Mouse (Mus musculus) c-Kit-positive CD71-positive TER-119-negative erythroid progenitor cells, embryonic 14.5 days (primary cell): ENCODE results near the gene Spred3.
"Not testable (repeated sequence)": the region's sequence is repeated elsewhere in the genome, so short reads cannot be mapped to it uniquely, and the experiment has no call there.

Source experiments
- DNase-seq: peaks from one replicate; pipeline ENCODE4 v3.0.0-alpha.2; 2013; ENCODE audit warnings: low read depth

Gene Spred3

GRCm38 (mm10) chr7:29168791-29169230, 1.4 kb downstream of the Spred3 start:
- DNase-seq: no peak

- DNase-seq: no peak
Observed at GRCm38 (mm10) chr7:29168121-29168695, 2.0 kb downstream of the Spred3 start.

- DNase-seq: no peak
Observed at GRCm38 (mm10) chr7:29167656-29168055, 2.6 kb downstream of the Spred3 start.

GRCm38 (mm10) chr7:29162750-29163525, 7.3 kb downstream of the Spred3 start:
- no peak for DNase-seq

- no peak for DNase-seq
Observed at GRCm38 (mm10) chr7:29162294-29162693, 7.9 kb downstream of the Spred3 start.

GRCm38 (mm10) chr7:29158264-29158663, 11.9 kb downstream of the Spred3 start:
- DNase-seq: no peak

GRCm38 (mm10) chr7:29155838-29156782, 14.1 kb downstream of the Spred3 start, which contains the start of gene Fam98c:
Gene Fam98c, minus strand, starts transcription at chr7:29156234.
- peak; percentile 71 for DNase-seq

- DNase-seq: peak; percentile 83
Observed at GRCm38 (mm10) chr7:29155196-29155837, 14.9 kb downstream of the Spred3 start.

GRCm38 (mm10) chr7:29154018-29154720, 16.0 kb downstream of the Spred3 start:
- DNase-seq: no peak

- DNase-seq: no peak
Observed at GRCm38 (mm10) chr7:29151486-29151885, 18.7 kb downstream of the Spred3 start.

- DNase-seq: no peak
Observed at GRCm38 (mm10) chr7:29148771-29149170, 21.4 kb downstream of the Spred3 start.

GRCm38 (mm10) chr7:29146625-29147367, 23.4 kb downstream of the Spred3 start:
- no peak for DNase-seq

- no peak for DNase-seq
Observed at GRCm38 (mm10) chr7:29144006-29144405, 26.2 kb downstream of the Spred3 start.

- DNase-seq: no peak
Observed at GRCm38 (mm10) chr7:29141416-29141815, 28.8 kb downstream of the Spred3 start.

GRCm38 (mm10) chr7:29139237-29139636, 31.0 kb downstream of the Spred3 start:
- not testable (repeated sequence) for DNase-seq

- DNase-seq: no peak
Observed at GRCm38 (mm10) chr7:29137429-29137828, 32.8 kb downstream of the Spred3 start.

- no peak for DNase-seq
Observed at GRCm38 (mm10) chr7:29134693-29135386, 35.4 kb downstream of the Spred3 start, which contains the start of gene Rasgrp4. Gene Rasgrp4, plus strand, starts transcription at chr7:29134851.

GRCm38 (mm10) chr7:29134230-29134629, 36.0 kb downstream of the Spred3 start:
- no peak for DNase-seq

GRCm38 (mm10) chr7:29128725-29129124, 41.5 kb downstream of the Spred3 start:
- no peak for DNase-seq
